Mouse (Mus musculus): ENCODE data around the gene Ffar3. TPM values are rescaled to one million over a fixed set of nuclear protein-coding genes. Genes with fewer than 3 reads are reported as not detected.
A peak's percentile ranks its signal among the peaks of the same experiment; 100 is the strongest.
"Not testable (repeated sequence)": the region's sequence is repeated elsewhere in the genome, so short reads cannot be mapped to it uniquely, and the experiment has no call there.

The Ffar3 gene
- total and polyA plus RNA-seq, 3 experiments = 0.26 to 0.59 (median 0.30) TPM

GRCm38 (mm10) chr7:30844676-30845297 is 11.2 kb downstream of the Ffar3 start:
- DNase-seq = no peak

- DNase-seq = no peak
These were observed 13.9 kb downstream of the Ffar3 start for GRCm38 (mm10) chr7:30842092-30842491.

- no peak for DNase-seq
These were observed 14.6 kb downstream of the Ffar3 start for GRCm38 (mm10) chr7:30841379-30841778.

- no peak for DNase-seq
These were observed 15.7 kb downstream of the Ffar3 start for GRCm38 (mm10) chr7:30840306-30840705.

- no peak for DNase-seq
These were observed 18.7 kb downstream of the Ffar3 start for GRCm38 (mm10) chr7:30837277-30837676.

GRCm38 (mm10) chr7:30832684-30833083 is 23.3 kb downstream of the Ffar3 start:
- not testable (repeated sequence) for DNase-seq

GRCm38 (mm10) chr7:30832261-30832660 is 23.7 kb downstream of the Ffar3 start:
- no peak for DNase-seq

GRCm38 (mm10) chr7:30829428-30829827 is 26.6 kb downstream of the Ffar3 start:
- no peak for DNase-seq

GRCm38 (mm10) chr7:30828871-30829270 is 27.1 kb downstream of the Ffar3 start:
- not testable (repeated sequence) for DNase-seq

GRCm38 (mm10) chr7:30826660-30827059 is 29.3 kb downstream of the Ffar3 start:
- DNase-seq = no peak

- no peak for DNase-seq
These were observed 31.7 kb downstream of the Ffar3 start for GRCm38 (mm10) chr7:30824306-30824705.

- no peak for DNase-seq
These were observed 32.3 kb downstream of the Ffar3 start, which contains the start of gene Ffar2 for GRCm38 (mm10) chr7:30823675-30824074. Gene Ffar2, minus strand, starts transcription at chr7:30823775.

- DNase-seq = no peak
These were observed 34.4 kb downstream of the Ffar3 start for GRCm38 (mm10) chr7:30821532-30821931.

- DNase-seq = no peak
These were observed 35.0 kb downstream of the Ffar3 start for GRCm38 (mm10) chr7:30820854-30821445.

GRCm38 (mm10) chr7:30820131-30820530 is 35.8 kb downstream of the Ffar3 start:
- DNase-seq = no peak

GRCm38 (mm10) chr7:30812291-30812807 is 43.6 kb downstream of the Ffar3 start:
- no peak for DNase-seq

- no peak for DNase-seq
These were observed 44.2 kb downstream of the Ffar3 start for GRCm38 (mm10) chr7:30811757-30812290.

GRCm38 (mm10) chr7:30810319-30810718 is 45.7 kb downstream of the Ffar3 start:
- DNase-seq = no peak

GRCm38 (mm10) chr7:30805924-30806323 is 50.1 kb downstream of the Ffar3 start:
- peak; percentile 52 for DNase-seq
